Mouse (Mus musculus) heart, adult 8-10 months (tissue): ENCODE results near the gene 5730596B20Rik. TPM values are rescaled to one million over a fixed set of nuclear protein-coding genes. Genes with fewer than 3 reads are reported as not detected.

Source experiments
- DNase-seq: peaks from one replicate; pipeline ENCODE4 v3.0.0; 2022; ENCODE audit warnings: low spot score
- total RNA-seq, 4 experiments: library from RNA; stranded (reverse); gene quantifications; 2 replicates each; pipeline ENCODE4 v1.2.4; 2022

5730596B20Rik gene
- total RNA-seq, 4 experiments from 2014 or later = 0.06 TPM; not detected in 3

GRCm38 (mm10) chr6:52162611-52163365 lies 14.5 kb upstream of the 5730596B20Rik start:
- DNase-seq = no peak

GRCm38 (mm10) chr6:52163366-52164031 lies 13.8 kb upstream of the 5730596B20Rik start:
- DNase-seq = no peak

GRCm38 (mm10) chr6:52164051-52164625 lies 13.2 kb upstream of the 5730596B20Rik start:
- DNase-seq = no peak

GRCm38 (mm10) chr6:52164626-52165440 lies 12.5 kb upstream of the 5730596B20Rik start, which contains the start of gene Hoxa2:
TSS of gene Hoxa2 (minus strand) at chr6:52164831.
- no peak for DNase-seq

GRCm38 (mm10) chr6:52165441-52166370 lies 11.6 kb upstream of the 5730596B20Rik start:
- no peak for DNase-seq

- no peak for DNase-seq
Observed at GRCm38 (mm10) chr6:52166431-52167077, 10.7 kb upstream of the 5730596B20Rik start.

GRCm38 (mm10) chr6:52167176-52167575 lies 10.1 kb upstream of the 5730596B20Rik start:
- DNase-seq = no peak

GRCm38 (mm10) chr6:52167736-52168161 lies 9.5 kb upstream of the 5730596B20Rik start:
- DNase-seq = no peak

GRCm38 (mm10) chr6:52168191-52169055 lies 8.9 kb upstream of the 5730596B20Rik start:
- DNase-seq = no peak

- DNase-seq = no peak
Observed at GRCm38 (mm10) chr6:52169499-52170165, 7.7 kb upstream of the 5730596B20Rik start.

- DNase-seq = no peak
Observed at GRCm38 (mm10) chr6:52170166-52170897, 7.0 kb upstream of the 5730596B20Rik start.

GRCm38 (mm10) chr6:52170898-52171223 lies 6.4 kb upstream of the 5730596B20Rik start:
- no peak for DNase-seq

GRCm38 (mm10) chr6:52171331-52171730 lies 6.0 kb upstream of the 5730596B20Rik start:
- DNase-seq = no peak

- no peak for DNase-seq
Observed at GRCm38 (mm10) chr6:52171938-52172337, 5.4 kb upstream of the 5730596B20Rik start.

- DNase-seq = no peak
Observed at GRCm38 (mm10) chr6:52172501-52172900, 4.8 kb upstream of the 5730596B20Rik start.

- no peak for DNase-seq
Observed at GRCm38 (mm10) chr6:52173648-52174047, 3.6 kb upstream of the 5730596B20Rik start.

- DNase-seq = no peak
Observed at GRCm38 (mm10) chr6:52174968-52175751, 2.1 kb upstream of the 5730596B20Rik start.
